Mouse (Mus musculus) gastrocnemius, postnatal 25 days (tissue): ENCODE measurements around the gene Gtpbp6. TPM values are rescaled to one million over a fixed set of nuclear protein-coding genes. Genes with fewer than 3 reads are reported as not detected.
A peak's percentile ranks its signal among the peaks of the same experiment; 100 is the strongest.
"Not testable (repeated sequence)": the region's sequence is repeated elsewhere in the genome, so short reads cannot be mapped to it uniquely, and the experiment has no call there.

Experiments used
- DNase-seq: peaks from one replicate; pipeline ENCODE4 v3.0.0; 2022
- long read RNA-seq, 2 experiments: library from polyadenylated mRNA; stranded (forward); transcript quantifications; one replicate each; pipeline ENCODE4 v2.0.0; 2021
- total RNA-seq, 2 experiments: library from RNA; stranded (reverse); gene quantifications; 1 replicate in 1 of 2; 2 replicates in 1 of 2; pipeline ENCODE4 v1.2.3; 2021

The Gtpbp6 gene
- 10 to 100 TPM; 12.3 to 13.4 TPM for total RNA-seq
- long read RNA-seq, experiment 1, transcript Gtpbp6-201 (10 exons, 1,617 nt): major isoform, 12 of 15 reads
- long read RNA-seq, experiment 1, partial matches to known transcripts: 2 of 15 reads
- long read RNA-seq, experiment 1, other reads (novel, unspliced or antisense): 1 of 15 reads
- long read RNA-seq, experiment 2, transcript Gtpbp6-201 (10 exons, 1,617 nt): major isoform, 12 of 19 reads
- long read RNA-seq, experiment 2, partial matches to known transcripts: 2 of 19 reads
- long read RNA-seq, experiment 2, other reads (novel, unspliced or antisense): 5 of 19 reads

- DNase-seq: peak; percentile 96
Measured at GRCm38 (mm10) chr5:110107581-110108304, at the start of gene Gtpbp6. Gtpbp6 (minus strand) TSS chr5:110108197.

GRCm38 (mm10) chr5:110143007-110143406 is 35.0 kb upstream of the Gtpbp6 start:
- DNase-seq: no peak

DNA sequence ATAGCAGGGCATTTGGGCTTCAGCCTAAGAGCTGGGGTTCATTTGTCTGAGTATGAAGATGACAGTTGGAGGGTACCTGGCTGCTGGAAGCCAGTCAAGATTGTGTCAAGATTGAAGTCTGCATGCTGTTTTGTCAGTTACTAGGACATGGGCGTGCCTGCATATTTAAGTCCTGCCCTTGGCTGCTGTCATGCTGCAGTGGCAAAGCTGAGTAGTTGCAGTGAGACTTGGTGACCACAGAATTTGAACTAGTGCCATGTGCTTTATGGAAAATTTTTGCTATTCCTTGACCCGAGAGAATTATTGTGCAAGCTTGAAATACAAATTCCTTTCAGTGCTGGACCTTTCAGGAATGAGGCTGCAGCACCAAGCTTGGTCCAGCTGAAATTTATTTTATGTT is 34.3 kb upstream of the Gtpbp6 start:
- DNase-seq: peak; percentile 28

DNA sequence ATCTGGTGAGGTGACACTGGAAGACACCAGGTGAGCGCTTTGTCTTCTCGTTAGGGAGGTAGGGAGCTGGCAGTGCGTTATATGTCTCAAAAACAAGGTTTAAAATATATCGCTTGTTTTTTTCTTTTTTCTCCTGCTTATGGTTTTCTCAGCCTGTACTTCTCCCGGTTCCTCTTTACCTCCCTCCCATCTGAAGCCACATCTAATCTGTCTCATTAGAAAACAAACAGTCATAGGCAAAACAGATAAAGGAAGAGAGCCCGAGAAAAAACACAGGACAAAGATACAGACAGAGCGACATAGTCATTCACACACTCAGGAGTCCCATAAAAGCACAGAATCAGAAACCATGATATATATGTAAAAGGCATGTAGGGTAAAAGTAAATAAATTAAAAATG is 32.4 kb upstream of the Gtpbp6 start:
- DNase-seq: no peak

- DNase-seq: no peak
Measured at GRCm38 (mm10) chr5:110139325-110139724, 31.3 kb upstream of the Gtpbp6 start.

- no peak for DNase-seq
Measured at GRCm38 (mm10) chr5:110137816-110138215, 29.8 kb upstream of the Gtpbp6 start.

GRCm38 (mm10) chr5:110136087-110136464 is 28.1 kb upstream of the Gtpbp6 start:
- no peak for DNase-seq

GRCm38 (mm10) chr5:110135293-110136086 is 27.5 kb upstream of the Gtpbp6 start, which contains the start of gene Chfr:
Chfr (plus strand) TSS chr5:110135842.
- peak; percentile 98 for DNase-seq

GRCm38 (mm10) chr5:110122380-110122779 is 14.4 kb upstream of the Gtpbp6 start:
- DNase-seq: not testable (repeated sequence)

DNA sequence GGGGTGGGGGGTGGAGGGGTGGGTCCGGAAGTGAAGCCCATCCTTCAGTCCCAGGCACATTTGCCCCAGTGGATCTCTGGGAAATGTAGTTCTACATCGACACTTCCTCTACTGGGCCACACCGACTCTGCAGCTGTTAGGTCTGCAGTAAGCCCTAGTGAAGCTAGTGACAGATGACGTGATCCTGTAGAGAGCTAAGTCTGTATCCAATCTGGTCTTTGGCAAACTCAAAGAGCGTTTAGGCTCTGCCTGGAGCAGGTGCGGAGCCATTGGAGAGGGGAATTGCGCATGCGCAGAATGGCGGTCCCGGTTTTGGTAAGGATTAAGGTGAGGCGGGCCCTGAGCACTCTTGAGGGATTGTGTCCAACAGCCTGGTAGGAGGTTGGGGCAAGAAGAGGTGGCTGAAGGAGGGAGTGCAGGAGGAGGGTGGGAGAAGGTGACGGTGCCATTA is 2.0 kb upstream of the Gtpbp6 start, which contains the start of gene Zfp605:
Gene Zfp605 (plus strand): TSS at position 102 of the 451 bp plus-strand sequence.
- peak; percentile 82 for DNase-seq

DNA sequence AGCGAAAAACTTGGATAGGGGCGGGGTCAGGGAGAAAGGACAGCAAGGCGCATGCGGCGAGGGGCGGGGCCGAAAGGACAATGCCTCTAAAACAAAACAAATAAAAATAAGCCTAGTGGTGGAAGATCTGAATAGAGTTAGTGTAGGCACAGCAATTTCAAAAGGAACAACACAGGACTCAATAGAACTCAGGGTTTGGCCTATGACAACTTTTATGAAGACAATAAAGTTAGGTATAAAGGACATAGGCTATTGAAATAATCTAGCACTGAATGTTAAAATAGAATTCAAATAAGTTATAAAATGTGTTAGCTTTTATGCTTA is 270 bp upstream of the Gtpbp6 start:
- DNase-seq: no peak

DNA sequence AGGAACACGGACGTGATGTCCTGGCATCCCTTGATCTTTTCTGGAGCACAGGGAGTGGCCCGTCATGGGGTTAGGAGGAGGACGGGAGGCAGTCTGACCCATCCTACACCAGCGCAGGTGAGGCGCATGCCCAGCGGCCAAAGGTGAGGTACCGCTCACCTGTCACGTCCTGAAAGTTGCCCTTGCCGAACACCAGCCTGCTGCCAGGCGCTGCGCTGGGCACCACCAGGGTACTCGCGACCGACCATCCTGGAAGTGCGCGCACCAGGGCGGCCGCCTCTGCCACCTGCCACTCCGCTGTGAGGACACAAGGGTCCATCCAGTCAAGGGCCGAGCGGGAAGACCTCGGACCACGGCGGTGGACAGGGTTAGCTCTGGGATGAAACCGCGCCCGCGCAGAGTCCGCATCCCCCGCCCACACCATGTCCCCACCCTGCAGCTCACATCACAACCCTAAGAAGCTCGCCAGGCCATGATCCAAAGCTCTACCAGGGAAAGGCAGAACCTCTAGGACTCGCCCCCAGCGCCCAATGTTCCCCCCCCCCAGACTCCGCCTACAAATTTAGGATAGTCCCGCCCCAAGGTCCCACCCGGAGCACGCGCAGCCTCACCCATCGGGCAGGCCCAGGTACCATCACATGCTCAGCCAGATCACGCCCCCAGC is 964 bp downstream of the Gtpbp6 start:
- DNase-seq: peak; percentile 54

DNA sequence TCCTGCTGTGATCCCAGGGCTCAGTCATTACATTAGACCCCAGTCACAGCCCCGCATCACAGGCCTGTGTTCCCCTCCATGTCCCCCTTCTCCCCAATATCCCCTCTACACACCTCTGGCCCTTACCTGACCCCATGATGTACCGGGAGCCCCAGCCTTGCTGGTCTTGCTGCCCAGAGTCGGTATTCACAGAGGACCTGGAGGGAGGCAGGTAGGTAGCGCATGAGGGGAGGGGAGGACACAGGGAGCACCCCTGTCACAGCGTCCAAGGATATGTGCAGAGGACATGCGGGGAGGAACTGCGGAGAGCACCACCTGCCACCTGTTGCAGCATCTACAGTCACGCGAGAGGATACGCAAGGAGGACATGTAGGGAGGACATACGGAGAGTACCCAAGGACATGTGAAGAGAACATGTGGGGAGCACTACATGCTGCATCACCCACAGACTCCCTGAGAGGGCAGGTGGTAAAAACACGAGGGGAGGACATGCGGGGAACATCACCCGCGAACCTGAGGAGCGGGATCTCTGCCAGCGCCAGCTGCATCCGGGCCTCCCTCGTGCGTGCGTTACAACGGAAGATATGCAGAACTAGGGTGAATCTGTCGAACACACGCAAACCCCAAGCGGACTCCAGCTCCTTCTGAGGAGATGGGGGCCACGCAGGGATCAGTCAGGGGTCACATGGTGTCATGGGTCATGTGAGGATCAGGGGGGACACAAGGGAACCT is 1.7 kb downstream of the Gtpbp6 start:
- no peak for DNase-seq

GRCm38 (mm10) chr5:110104616-110105380 is 3.2 kb downstream of the Gtpbp6 start:
- no peak for DNase-seq

DNA sequence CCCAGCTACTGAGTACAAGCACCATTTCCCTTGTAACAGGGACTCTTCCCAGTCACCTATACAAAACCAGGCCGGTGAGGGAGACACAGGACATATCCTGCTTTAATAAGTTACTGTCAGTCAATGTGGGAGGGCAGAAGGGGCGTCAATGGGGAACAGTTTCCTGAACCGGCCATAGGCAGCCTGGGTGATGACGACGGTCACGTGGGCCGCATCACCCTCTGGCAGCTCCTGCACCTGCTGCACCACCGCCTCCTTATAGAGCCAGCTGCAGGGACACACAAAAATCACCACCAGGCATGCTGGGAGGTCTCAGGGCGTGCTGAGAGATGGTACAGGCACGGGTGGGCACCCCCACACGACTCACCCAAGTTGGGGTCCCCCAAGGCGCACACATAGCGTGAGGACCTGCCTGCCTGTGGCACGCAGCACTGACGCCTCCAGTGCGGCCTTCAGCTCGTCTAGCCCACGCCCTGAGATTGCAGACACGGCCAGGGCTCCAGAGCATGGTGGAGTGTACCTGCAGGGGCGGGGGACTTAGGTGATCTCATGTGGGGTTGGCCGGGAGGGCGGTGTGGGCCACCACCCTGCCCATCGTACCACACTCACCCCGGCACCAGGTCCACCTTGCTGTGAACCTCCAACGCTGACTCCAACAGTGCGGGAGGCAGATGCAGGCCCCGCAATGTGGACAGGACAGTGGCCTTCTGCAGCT is 3.9 kb downstream of the Gtpbp6 start:
- DNase-seq: no peak

DNA sequence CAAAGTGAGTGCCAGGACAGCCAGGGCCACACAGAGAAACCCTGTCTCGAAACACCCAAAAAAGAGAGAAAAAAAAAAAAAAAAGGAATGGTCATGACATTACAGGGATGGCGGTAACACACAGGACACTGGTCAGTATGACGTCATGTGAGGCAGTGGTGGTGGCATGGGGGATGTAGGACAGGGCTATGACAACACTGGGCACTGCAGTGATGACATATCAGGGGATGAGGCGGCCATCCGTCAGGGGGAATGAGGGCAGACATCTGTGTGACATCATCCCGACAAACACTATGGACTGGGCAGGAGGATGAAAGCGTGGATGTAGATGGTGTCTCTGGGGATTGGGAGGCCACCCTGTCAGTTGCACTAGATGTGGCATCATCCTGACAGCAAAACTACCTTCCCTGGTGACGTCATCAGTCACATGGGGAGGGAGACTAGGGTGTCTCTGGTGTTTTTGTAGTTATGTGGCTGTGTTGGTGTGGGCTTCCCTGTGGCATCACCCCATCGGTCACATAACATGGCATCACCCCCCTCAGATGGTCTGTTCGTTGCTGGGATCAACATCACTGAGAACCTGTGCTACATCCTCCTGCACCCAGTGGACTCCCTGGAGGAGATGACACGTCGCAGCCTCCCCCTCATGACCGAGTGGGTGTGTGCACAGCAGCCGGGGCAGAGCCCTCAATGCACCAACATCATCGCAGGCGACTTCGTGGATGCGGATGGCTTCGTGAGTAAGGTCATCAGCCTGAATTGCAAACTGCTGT is 5.0 kb downstream of the Gtpbp6 start:
- DNase-seq: no peak

DNA sequence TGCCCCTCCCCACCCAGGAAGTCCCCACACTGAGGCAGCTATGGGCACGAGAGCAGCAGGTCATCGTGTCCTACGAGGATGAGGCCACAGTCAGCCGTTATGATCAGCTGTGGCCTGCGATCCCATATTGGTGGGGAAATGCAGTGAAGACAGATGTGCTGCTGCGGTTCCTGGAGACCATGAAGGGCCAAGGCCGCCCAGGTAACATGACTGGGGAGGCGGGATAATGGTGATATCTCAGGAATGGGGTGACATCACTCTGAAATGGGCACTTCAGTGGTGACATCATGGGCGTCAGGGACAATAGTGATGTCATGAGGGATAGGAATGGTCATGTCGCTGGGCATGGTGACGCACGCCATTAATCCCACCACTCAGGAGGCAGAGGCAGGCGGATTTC is 5.6 kb downstream of the Gtpbp6 start:
- no peak for DNase-seq

- DNase-seq: no peak
Measured at GRCm38 (mm10) chr5:110101716-110102347, 6.2 kb downstream of the Gtpbp6 start.
